Mouse (Mus musculus) adrenal gland, postnatal 10 days (tissue): ENCODE results near the gene Crygn. TPM values are rescaled to one million over a fixed set of nuclear protein-coding genes. Genes with fewer than 3 reads are reported as not detected.
A peak's percentile ranks its signal among the peaks of the same experiment; 100 is the strongest.

Experiments used
- DNase-seq: peaks from one replicate; pipeline ENCODE4 v3.0.0; 2021; ENCODE audit warnings: mixed read lengths
- total RNA-seq, 2 experiments: library from RNA; stranded (reverse); gene quantifications; 2 replicates each; pipeline ENCODE4 v1.2.3; 2021

Crygn gene
- total RNA-seq, 2 experiments from 2014 or later, result not detected

GRCm38 (mm10) chr5:24709962-24710361, 47.8 kb downstream of the Crygn start:
- peak; percentile 76 for DNase-seq

DNA sequence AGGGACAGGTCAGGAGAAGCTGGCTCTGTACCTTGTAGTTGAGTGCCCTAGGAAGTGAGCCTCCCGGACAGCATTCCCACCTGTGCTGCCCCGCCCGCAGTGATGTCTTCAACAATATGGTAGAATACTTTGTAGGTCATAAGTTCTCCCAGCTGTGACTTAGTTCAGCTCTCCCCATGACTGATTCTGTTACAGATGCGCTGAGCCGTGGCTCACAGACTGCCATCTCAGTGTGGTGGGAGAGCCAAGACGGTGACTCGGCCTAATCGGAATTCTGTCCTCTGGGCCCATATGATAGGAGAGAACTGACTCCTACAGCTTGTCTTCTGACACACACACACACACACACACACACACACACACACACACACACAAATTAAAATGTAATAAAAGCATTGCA, 53.2 kb downstream of the Crygn start:
- no peak for DNase-seq

DNA sequence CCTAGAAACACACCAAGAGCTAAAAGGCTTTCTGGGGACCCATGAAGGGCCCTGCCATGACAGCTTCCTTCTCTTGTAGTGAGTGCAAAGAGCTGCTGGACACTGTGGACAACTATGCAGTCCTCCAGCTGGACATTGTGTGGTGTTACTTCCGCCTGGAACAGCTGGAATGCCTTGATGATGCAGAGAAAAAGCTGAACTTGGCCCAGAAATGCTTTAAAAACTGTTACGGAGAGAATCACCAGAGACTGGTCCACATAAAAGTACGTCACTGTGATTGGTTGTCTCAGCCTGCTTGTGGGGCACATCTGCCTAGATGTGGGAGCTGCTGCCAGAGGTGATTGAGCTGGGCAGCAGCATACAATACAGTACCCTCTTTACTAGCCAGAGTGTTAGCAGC, 56.5 kb downstream of the Crygn start:
- no peak for DNase-seq

Other genes starting within 250 kb of the Crygn start
- under 1 TPM in 1 of 2 experiments, not detected in 1; 0.09 TPM for gene Gbx1, start 230.8 kb downstream of the Crygn start, total RNA-seq
- 1 to 10 TPM; 1.0 to 6.2 TPM for gene Asb10, start 217.0 kb downstream of the Crygn start, total RNA-seq
- not detected for gene 4931409K22Rik, start 201.2 kb downstream of the Crygn start, total RNA-seq
- gene Abcf2, start 180.5 kb downstream of the Crygn start, total RNA-seq, result 10 to 100 TPM; 51.0 to 53.3 TPM
- 10 to 100 TPM; 35.4 to 46.3 TPM for gene Chpf2, start 171.3 kb downstream of the Crygn start, total RNA-seq
- 10 to 100 TPM; 16.4 to 26.0 TPM for gene Smarcd3, start 133.6 kb downstream of the Crygn start, total RNA-seq
- 10 to 100 TPM; 43.3 to 43.9 TPM for gene Nub1, start 72.5 kb downstream of the Crygn start, total RNA-seq
- gene Wdr86, start 27.3 kb downstream of the Crygn start, total RNA-seq, result 1 to 10 TPM; 3.9 to 4.5 TPM
- gene Rheb, start 84.6 kb upstream of the Crygn start, total RNA-seq, result 10 to 100 TPM; 76.7 to 76.9 TPM